Mouse (Mus musculus) left cerebral cortex, adult 2 months (tissue): ENCODE data around the gene Ces1h. TPM values are rescaled to one million over a fixed set of nuclear protein-coding genes. Genes with fewer than 3 reads are reported as not detected.
"Not testable (repeated sequence)": the region's sequence is repeated elsewhere in the genome, so short reads cannot be mapped to it uniquely, and the experiment has no call there.

Source experiments
- DNase-seq, 2 experiments: peaks; one replicate each; pipeline ENCODE4 v3.0.0; 2021 to 2022; ENCODE audit warnings: low spot score in 2 of 2, mixed read lengths in 1 of 2; ENCODE audit errors: extremely low spot score in 1 of 2
- H3K27ac ChIP-seq: fragments of 200-600 bp; 2 replicates; pipeline ENCODE4 v1.8.1; 2022
- H3K4me3 ChIP-seq: fragments of 200-600 bp; 2 replicates; pipeline ENCODE4 v1.8.1; 2022
- CTCF ChIP-seq: fragments of 200-600 bp; IDR thresholded peaks from 2 replicates; pipeline ENCODE4 v1.8.1; 2022; ENCODE audit warnings: antibody characterized with exemption, mild to moderate bottlenecking, moderate library complexity
- intact Hi-C: fragments of 180-260 bp; cut with DNase I; formaldehyde crosslinking; loops from one replicate; pipeline ENCODE4 v1.15.1; 2025
- long read RNA-seq, 2 experiments: library from polyadenylated mRNA; stranded (forward); transcript quantifications; one replicate each; pipeline ENCODE4 v2.0.0; 2021; ENCODE audit warnings: borderline mapping rate in 2 of 2
- total RNA-seq, 2 experiments: library from RNA; stranded (reverse); gene quantifications; 2 replicates each; pipeline ENCODE4 v1.2.3; 2021

The Ces1h gene
- total RNA-seq = not detected
- long read RNA-seq, experiment 1 = 0 reads
- long read RNA-seq, experiment 2 = 0 reads

DNA sequence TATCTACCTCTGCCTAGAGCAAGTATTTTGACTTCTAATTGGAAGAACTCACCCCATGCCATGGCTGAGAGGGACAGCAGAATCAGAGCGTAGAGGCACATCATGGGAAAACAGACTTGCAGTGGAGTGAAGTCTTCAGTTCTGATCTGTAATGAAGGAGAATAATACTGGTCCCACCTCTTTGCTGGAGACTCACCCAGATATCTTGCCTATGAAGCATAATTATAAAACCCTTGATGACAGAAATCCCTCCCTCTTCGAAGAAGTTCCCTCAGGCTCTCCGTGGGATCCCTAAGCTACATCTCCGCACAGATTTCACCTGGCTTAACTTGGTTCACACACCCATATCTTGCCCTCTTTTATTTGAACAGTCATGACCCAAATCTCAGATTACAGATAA is at the start of gene Ces1h:
Ces1h (minus strand) TSS at position 101 of the 400 bp plus-strand sequence.
- no peak for TF ChIP-seq CTCF
- no peak for DNase-seq

DNA sequence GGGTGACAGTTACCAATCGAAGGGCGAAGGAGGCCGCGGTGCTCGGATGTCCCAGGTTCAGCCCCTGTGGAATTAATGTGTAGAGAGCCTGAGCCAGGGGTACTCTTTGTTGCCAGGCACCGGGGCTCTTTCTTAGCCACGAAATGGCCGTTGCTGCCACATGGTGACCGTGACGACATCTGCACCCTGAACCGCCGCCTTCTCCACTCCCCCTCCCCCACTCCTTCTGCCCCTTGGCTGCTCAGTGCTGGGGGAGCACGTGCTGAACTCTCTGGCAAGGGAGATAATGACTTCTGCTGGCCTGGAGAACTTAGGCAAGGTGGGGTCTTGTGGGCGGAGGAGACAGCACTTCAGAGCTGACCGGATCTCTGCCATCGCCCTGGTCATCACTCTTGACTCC is 47.7 kb upstream of the Ces1h start:
- no peak for TF ChIP-seq CTCF
- H3K4me3 ChIP-seq = no peak overlapping the region
- DNase-seq = no peak
- no peak overlapping the region for H3K27ac ChIP-seq
- intact Hi-C loops = no loop called here

More for the DNA sequence above, at the start of gene Ces1h:
- H3K4me3 ChIP-seq = no peak within 1 kb of the TSS
- intact Hi-C loops = no loop called here
- no peak within 1 kb of the TSS for H3K27ac ChIP-seq

- DNase-seq = no peak
- intact Hi-C loops = no loop called here
- no peak overlapping the region for H3K27ac ChIP-seq
- TF ChIP-seq CTCF = peak; percentile 20
- no peak overlapping the region for H3K4me3 ChIP-seq
Measured at GRCm38 (mm10) chr8:93415387-93415786, 35.9 kb upstream of the Ces1h start.

DNA sequence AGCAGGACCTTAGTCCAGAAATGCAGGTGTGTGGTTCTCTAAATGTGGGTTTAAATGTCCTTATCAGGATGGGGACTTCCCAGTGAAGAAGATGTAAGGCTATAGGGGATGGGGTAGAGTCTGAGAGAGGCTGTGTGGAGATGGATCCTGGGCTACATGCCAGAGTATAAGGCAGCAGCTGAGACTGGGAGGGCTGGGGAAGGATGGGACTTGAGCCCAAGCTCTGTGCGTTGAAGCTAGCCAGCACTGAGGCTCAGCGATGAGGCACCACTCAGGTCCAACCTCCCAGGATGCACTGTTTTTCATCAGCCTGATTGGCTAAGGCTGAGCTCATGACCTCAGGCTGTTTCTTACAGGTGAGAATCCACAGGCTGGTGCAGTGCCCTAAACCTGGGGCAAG is 29.3 kb upstream of the Ces1h start:
- DNase-seq = no peak
- no peak for TF ChIP-seq CTCF
- intact Hi-C loops = no loop called here
- Histone ChIP-seq H3K27ac (no peak overlapping the region), H3K4me3 (no peak overlapping the region)

DNA sequence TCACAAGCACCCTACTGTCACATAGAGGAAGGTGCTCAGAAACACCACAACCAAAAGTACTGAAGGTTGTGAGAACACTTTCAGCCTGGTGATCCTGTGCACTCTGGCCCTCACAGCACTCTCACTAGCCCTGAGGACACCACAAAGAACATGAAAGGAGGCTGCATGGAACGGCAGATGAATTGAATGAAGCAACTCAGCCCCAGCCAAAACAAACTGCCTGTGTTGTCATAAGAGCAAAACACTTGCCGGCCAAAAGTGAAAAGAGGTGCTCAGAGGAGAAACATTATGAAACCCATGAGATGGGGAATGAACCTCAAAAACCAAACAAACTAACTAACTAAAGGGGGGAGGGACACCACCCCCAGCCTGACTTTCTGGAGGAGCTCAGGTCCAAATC is 20.2 kb upstream of the Ces1h start:
- intact Hi-C loops = loop anchor here (2.0 to 5.0 kb wide), 2 partner anchors 181 to 387 kb away; no protein-coding TSS in a partner anchor
- Histone ChIP-seq H3K27ac (no peak overlapping the region), H3K4me3 (no peak overlapping the region)
- DNase-seq = no peak
- TF ChIP-seq CTCF = no peak

- Histone ChIP-seq H3K27ac (no peak overlapping the region), H3K4me3 (no peak overlapping the region)
- intact Hi-C loops = loop anchor here (2.0 to 5.0 kb wide), 2 partner anchors 179 to 386 kb away; no protein-coding TSS in a partner anchor
- TF ChIP-seq CTCF = peak; percentile 61
- DNase-seq = peak; percentile 11 to 33
Measured at GRCm38 (mm10) chr8:93398044-93398443, 18.5 kb upstream of the Ces1h start.

DNA sequence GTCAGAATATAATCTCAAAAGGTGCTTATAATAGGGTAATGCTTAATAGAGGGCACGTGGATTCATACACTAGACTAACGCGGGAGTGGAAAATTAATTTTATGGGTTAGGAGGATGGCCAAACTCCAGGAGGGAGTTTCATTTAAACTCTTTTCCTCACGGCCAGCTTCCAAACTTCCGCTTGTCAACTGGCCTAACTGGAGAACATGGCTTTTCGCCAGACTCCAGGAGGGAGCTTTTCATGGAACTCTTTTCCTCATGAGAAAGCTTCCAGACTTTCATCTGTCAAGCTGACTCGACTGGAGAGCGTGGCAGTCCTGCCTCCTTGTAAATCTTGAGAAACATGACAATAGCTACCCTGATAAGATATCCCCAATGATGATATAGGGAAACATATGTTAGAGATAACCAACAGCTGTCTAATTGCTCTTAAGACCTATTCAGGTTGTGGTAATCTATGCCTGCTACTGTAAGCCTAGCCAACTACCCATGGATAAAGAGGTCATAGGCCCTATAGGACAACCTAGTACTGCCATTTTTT is 14.6 kb upstream of the Ces1h start:
- not testable (repeated sequence) for H3K27ac ChIP-seq

GRCm38 (mm10) chr8:93369481-93369880 is 10.0 kb downstream of the Ces1h start:
- intact Hi-C loops = no loop called here
- no peak for TF ChIP-seq CTCF
- Histone ChIP-seq H3K4me3 (no peak overlapping the region), H3K27ac (no peak overlapping the region)
- DNase-seq = no peak

More for the DNA sequence above, 14.6 kb upstream of the Ces1h start:
- DNase-seq, H3K4me3 ChIP-seq, intact Hi-C loops: not testable (repeated sequence)

DNA sequence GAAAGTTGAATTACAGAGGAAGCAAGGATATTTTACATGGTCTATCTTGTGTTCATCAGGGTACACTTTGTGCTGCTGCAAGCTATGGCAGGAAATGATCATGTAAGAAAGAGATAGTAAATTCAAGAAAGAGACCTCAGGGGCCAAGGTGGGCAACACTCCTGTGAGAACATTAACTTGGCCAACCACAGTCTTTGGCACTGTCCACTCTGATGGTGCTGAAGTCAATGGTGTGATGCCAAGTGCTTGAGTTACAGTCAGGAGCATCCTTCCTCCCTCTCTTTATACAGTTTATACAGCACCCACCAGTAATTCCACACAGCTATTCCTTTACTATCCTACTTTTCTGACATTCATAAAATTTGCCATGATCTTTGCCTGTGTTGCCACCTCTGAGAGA is 19.4 kb downstream of the Ces1h start:
- no peak overlapping the region for H3K4me3 ChIP-seq
- TF ChIP-seq CTCF = no peak
- no peak overlapping the region for H3K27ac ChIP-seq
- intact Hi-C loops = no loop called here
- no peak for DNase-seq

DNA sequence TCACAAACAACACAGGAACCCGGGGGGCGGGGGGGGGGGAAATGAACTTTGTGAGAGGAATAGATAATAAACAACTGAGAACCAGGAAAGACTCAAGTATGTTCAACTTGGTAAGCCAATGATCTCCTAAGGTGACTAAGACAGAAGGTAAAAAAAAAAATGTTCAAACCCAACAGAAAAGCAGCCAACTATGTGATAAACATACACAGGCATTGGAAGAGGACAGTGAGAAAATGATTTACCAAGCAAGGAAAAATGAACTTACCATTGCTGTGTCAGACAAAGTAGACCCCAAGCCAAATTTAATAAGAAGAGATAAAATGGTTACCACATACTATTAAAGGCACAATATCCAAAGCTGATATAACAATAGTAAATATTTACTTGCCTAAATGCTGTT is 40.0 kb downstream of the Ces1h start:
- no peak overlapping the region for H3K27ac ChIP-seq
- no peak for DNase-seq
- intact Hi-C loops = no loop called here
- no peak for TF ChIP-seq CTCF
- H3K4me3 ChIP-seq = no peak overlapping the region

- DNase-seq = no peak
- Histone ChIP-seq H3K27ac (no peak within 1 kb of the TSS), H3K4me3 (no peak within 1 kb of the TSS)
- TF ChIP-seq CTCF = no peak
- intact Hi-C loops = no loop called here
Measured at GRCm38 (mm10) chr8:93337207-93337606, 42.3 kb downstream of the Ces1h start, which contains the start of gene Ces1g. Gene Ces1g (minus strand): TSS chr8:93337308.

GRCm38 (mm10) chr8:93332703-93333102 is 46.8 kb downstream of the Ces1h start:
- H3K4me3 ChIP-seq = no peak overlapping the region
- no peak for TF ChIP-seq CTCF
- intact Hi-C loops = no loop called here
- H3K27ac ChIP-seq = no peak overlapping the region
- no peak for DNase-seq

DNA sequence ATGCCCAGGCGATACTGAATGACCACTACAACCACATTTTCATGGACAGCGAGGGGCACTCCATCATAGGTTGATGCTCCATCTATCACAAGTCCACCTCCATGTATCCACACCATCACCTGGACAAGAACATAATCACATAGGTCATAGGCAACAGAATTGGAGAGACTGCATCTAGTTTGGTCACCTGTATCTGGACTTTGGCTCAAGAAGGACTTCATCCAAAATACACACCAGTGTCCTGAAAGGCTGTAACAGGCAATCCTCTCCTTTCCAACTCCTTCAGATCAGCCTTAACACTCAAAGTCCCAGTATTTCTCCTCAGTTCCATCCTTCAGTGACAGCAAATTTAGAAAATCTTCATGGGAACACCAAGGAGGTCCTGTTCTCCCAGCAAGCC is 48.4 kb downstream of the Ces1h start:
- no peak for TF ChIP-seq CTCF
- intact Hi-C loops = no loop called here
- Histone ChIP-seq H3K4me3 (no peak overlapping the region), H3K27ac (no peak overlapping the region)
- no peak for DNase-seq
